Mouse (Mus musculus) liver, postnatal 0 days (tissue): ENCODE results near the gene Tnip3. TPM values are rescaled to one million over a fixed set of nuclear protein-coding genes. Genes with fewer than 3 reads are reported as not detected.

Experiments
- ATAC-seq: fragments of 200-750 bp; cut with Nextera tagmentation; 2 replicates; pipeline ENCODE4 v1.8.0; 2017; ENCODE audit warnings: mild to moderate bottlenecking, moderate library complexity
- DNase-seq: peaks from one replicate; pipeline ENCODE4 v3.0.0-alpha.2; 2016
- H3K27ac ChIP-seq: fragments of 300-500 bp; sonication (generic); 2 replicates; pipeline ENCODE4 v1.5.1; 2014; ENCODE audit warnings: antibody characterized with exemption, moderate library complexity, mild to moderate bottlenecking, low read depth
- H3K27me3 ChIP-seq: fragments of 300-500 bp; sonication (generic); 2 replicates; pipeline ENCODE4 v1.6.1; 2014; ENCODE audit warnings: low read length, control low read depth, mixed read lengths; ENCODE audit not compliant: insufficient read depth
- H3K36me3 ChIP-seq: fragments of 300-500 bp; sonication (generic); replicated peaks from 2 replicates; pipeline ENCODE4 v1.6.1; 2014; ENCODE audit warnings: mild to moderate bottlenecking, control low read depth, low read length, moderate library complexity, mixed read lengths; ENCODE audit not compliant: insufficient read depth
- H3K4me1 ChIP-seq: fragments of 300-500 bp; sonication (generic); 2 replicates; pipeline ENCODE4 v1.6.1; 2014; ENCODE audit warnings: antibody characterized with exemption, mild to moderate bottlenecking, control low read depth; ENCODE audit not compliant: insufficient read depth
- H3K4me2 ChIP-seq: fragments of 300-500 bp; sonication (generic); 2 replicates; pipeline ENCODE4 v1.6.1; 2014; ENCODE audit warnings: low read depth, mild to moderate bottlenecking, low read length, moderate library complexity, mixed read lengths
- H3K4me3 ChIP-seq: fragments of 300-500 bp; sonication (generic); 2 replicates; pipeline ENCODE4 v1.5.1; 2014; ENCODE audit warnings: low read depth, low read length
- H3K9ac ChIP-seq: fragments of 300-500 bp; sonication (generic); replicated peaks from 2 replicates; pipeline ENCODE4 v1.6.1; 2014; ENCODE audit warnings: mild to moderate bottlenecking, moderate library complexity
- H3K9me3 ChIP-seq: fragments of 300-500 bp; sonication (generic); 2 replicates; pipeline ENCODE4 v1.6.1; 2016; ENCODE audit warnings: mild to moderate bottlenecking, control low read depth, low read length, mixed read lengths
- CTCF ChIP-seq: sonication (generic); IDR thresholded peaks from 2 replicates; pipeline ENCODE4 v1.5.1; 2016; ENCODE audit warnings: antibody characterized with exemption, low read depth
- EP300 ChIP-seq: IDR thresholded peaks from 2 replicates; pipeline ENCODE4 v1.6.1; 2016; ENCODE audit warnings: antibody characterized with exemption, low read depth, mild to moderate bottlenecking
- WGBS: fragments of 180-500 bp; shearing (Covaris S2); extraction: QIAGEN DNeasy Blood & Tissue Kit; methylation state at CpG from one replicate; pipeline ENCODE4 v1.1.7; 2014; ENCODE audit not compliant: insufficient replicate concordance; 5-methylcytosine and 5-hydroxymethylcytosine counted together
- polyA plus RNA-seq: library from polyadenylated mRNA; unstranded; fragments of >200 nt; fragmentation: Nextera tagmentation; extraction: Ambion mirVana; gene quantifications from 2 replicates; pipeline ENCODE4 v1.2.1, GENCODE M21; 2015

The Tnip3 gene
- polyA plus RNA-seq, 1 experiment from 2014 or later, result 0.06 TPM

DNA sequence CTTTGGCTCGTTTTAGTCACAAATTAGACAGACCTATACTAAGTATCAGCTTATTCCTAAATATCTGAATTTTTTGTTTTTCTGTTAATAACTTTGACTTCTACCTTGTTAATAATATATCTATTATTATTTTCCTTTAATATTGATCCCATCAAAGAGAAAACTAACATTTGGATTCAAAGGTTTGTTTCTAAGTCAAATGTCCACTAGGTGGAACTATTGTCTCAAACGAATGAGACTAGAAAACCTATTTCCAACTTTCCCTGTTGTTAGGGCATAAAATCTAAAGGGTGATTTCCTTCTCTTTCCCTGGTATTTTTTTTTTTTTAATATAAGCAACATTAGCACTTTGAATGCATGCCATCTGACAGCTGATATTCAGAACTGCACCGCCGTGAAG lies 126.3 kb downstream of the Tnip3 start:
- no peak overlapping the region for H3K27ac ChIP-seq
- ATAC-seq, result no peak
- no peaks in the 10 kb centered on the region for H3K36me3 ChIP-seq
- no peaks in the 10 kb centered on the region for H3K9me3 ChIP-seq
- H3K4me1 ChIP-seq, result peaks cover 2% of the 10 kb centered on the region; the same call in 1 of the 2 replicates
- H3K9ac ChIP-seq, result no peak overlapping the region
- no peaks in the 10 kb centered on the region for H3K27me3 ChIP-seq
- 46% methylated on average over 4 of the region's 4 CpGs for WGBS
- no peak overlapping the region for H3K4me2 ChIP-seq
- no peak overlapping the region for H3K4me3 ChIP-seq
- peak; percentile 52 for TF ChIP-seq CTCF
- no peak for TF ChIP-seq EP300
- no peak for DNase-seq

DNA sequence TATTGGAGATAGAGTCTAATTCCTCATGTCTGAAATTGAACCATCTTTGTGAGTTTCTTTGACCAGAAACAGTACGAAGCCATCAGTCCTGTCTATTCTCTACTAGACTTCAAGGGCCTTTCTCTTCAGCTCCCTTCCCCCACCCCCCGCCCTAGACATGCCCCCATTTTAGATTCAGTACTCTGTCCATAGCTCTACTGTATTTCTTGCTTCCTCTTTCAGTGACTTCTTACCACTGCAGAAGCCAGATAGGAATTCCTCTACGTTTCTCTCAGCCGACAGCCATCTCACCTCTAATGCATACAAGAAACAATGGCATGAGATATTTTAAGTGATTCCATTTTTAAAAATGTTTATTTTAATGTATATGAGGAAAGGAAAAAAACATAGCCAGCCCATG lies 136.2 kb downstream of the Tnip3 start:
- DNase-seq, result no peak
- Histone ChIP-seq H3K9ac (no peak overlapping the region), H3K4me3 (no peak overlapping the region), H3K4me2 (no peak overlapping the region), H3K27me3 (no peaks in the 10 kb centered on the region), H3K4me1 (no peaks in the 10 kb centered on the region), H3K36me3 (no peaks in the 10 kb centered on the region), H3K27ac (no peak overlapping the region), H3K9me3 (no peaks in the 10 kb centered on the region)
- ATAC-seq, result no peak
- no peak for TF ChIP-seq CTCF
- no peak for TF ChIP-seq EP300
- WGBS, result 48% methylated on average over 4 of the region's 4 CpGs

DNA sequence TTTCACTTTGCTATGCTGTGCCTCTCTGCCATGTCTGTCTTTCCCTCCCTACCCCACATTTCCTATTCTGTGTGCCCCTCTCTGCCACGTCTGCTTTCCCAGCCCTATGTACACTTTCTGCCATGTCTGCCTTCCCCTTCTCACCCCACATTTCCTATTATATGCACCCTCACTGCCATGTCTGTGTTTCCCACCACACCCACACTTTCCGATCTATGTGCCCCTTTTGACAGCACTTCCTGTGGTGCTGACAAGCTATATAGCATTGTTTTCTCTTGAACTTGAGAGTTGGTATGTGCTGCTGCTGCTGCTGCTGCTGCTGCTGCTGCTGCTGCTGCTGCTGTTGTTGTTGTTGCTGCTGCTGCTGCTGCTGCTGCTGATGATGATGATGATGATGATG lies 136.9 kb downstream of the Tnip3 start:
- WGBS, result 23% methylated on average over 2 of the region's 2 CpGs
- TF ChIP-seq EP300 (no peak), CTCF (no peak)
- Histone ChIP-seq H3K27ac (no peak overlapping the region), H3K27me3 (no peaks in the 10 kb centered on the region), H3K36me3 (no peaks in the 10 kb centered on the region), H3K9me3 (no peaks in the 10 kb centered on the region), H3K4me1 (no peaks in the 10 kb centered on the region), H3K4me2 (no peak overlapping the region), H3K9ac (no peak overlapping the region), H3K4me3 (no peak overlapping the region)
- ATAC-seq, result no peak
- no peak for DNase-seq

DNA sequence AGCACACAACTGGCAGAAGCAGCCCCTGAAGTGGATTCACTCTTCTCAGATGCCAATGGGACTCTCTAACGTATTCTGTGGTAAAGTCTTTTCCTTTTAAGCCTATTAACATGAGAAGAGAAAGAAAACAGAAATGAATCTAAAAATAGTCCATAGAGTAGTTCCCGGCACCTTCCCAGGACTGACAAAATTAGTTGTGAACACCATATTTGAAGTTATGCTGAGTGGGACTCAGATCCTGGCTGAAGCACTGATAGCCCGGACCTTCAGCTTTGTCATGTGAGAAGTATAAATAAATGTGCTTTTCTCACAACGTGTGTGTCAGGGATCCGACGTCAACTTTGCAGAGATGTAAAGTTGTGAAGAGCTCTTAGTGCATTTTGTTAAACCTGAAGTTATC lies 138.9 kb downstream of the Tnip3 start:
- H3K9ac ChIP-seq, result no peak overlapping the region
- no peak for DNase-seq
- no peak overlapping the region for H3K27ac ChIP-seq
- H3K4me3 ChIP-seq, result no peak overlapping the region
- H3K4me1 ChIP-seq, result no peaks in the 10 kb centered on the region
- no peaks in the 10 kb centered on the region for H3K27me3 ChIP-seq
- TF ChIP-seq CTCF, result no peak
- no peak for TF ChIP-seq EP300
- no peaks in the 10 kb centered on the region for H3K36me3 ChIP-seq
- H3K4me2 ChIP-seq, result no peak overlapping the region
- ATAC-seq, result no peak
- no peaks in the 10 kb centered on the region for H3K9me3 ChIP-seq
- 58% methylated on average over 6 of the region's 6 CpGs for WGBS

DNA sequence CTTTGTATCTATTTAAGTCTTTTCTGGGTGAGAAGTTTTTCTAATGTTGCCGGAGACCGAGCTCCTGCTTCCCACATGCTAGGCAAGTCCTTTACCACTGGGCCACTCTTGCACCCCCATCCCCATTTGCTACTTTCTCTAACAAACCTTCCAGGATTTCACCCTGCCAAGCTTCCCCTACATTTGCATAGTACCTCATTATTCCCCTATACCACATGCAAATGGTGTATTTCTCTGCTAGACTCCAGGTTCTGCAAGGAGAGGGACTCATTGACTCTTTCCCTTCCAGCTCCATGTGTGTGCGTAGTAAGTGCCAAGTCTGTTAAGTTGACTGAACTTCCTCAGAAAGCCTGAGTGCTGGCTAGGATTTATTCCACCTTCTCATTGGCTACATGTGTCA lies 141.2 kb downstream of the Tnip3 start:
- Histone ChIP-seq H3K4me1 (no peaks in the 10 kb centered on the region), H3K9ac (no peak overlapping the region), H3K36me3 (no peaks in the 10 kb centered on the region), H3K27me3 (peaks cover 11% of the 10 kb centered on the region), H3K4me2 (no peak overlapping the region), H3K9me3 (no peaks in the 10 kb centered on the region), H3K27ac (no peak overlapping the region), H3K4me3 (no peak overlapping the region)
- DNase-seq (no peak), ATAC-seq (no peak)
- 78% methylated on average over 3 of the region's 3 CpGs for WGBS
- TF ChIP-seq EP300 (no peak), CTCF (no peak)

DNA sequence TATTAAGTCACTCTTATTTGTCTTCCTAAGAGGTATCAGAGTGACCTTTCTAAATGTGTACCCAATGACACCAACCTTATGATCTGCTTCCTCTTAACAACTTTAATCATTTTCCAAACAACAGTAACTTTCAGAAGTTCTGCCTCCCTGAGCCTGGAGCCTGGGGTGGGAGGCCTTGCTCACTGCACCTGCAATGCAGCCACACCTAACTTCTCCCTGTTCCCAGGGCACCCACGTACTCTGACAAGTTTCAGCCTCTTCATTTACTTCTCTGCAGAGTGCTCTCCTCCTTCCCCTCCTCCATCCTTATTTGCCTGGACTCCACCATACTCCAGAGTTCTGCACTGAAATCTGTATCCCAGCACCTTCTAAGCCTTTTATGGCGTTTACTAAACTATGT lies 144.9 kb downstream of the Tnip3 start:
- ATAC-seq (no peak), DNase-seq (no peak)
- TF ChIP-seq CTCF (no peak), EP300 (no peak)
- Histone ChIP-seq H3K27ac (no peak overlapping the region), H3K36me3 (no peaks in the 10 kb centered on the region), H3K9ac (no peak overlapping the region), H3K27me3 (peaks cover 40% of the 10 kb centered on the region), H3K4me2 (no peak overlapping the region), H3K9me3 (no peaks in the 10 kb centered on the region), H3K4me1 (peaks cover 10% of the 10 kb centered on the region), H3K4me3 (no peak overlapping the region)
- WGBS, result 49% methylated on average over 2 of the region's 2 CpGs

DNA sequence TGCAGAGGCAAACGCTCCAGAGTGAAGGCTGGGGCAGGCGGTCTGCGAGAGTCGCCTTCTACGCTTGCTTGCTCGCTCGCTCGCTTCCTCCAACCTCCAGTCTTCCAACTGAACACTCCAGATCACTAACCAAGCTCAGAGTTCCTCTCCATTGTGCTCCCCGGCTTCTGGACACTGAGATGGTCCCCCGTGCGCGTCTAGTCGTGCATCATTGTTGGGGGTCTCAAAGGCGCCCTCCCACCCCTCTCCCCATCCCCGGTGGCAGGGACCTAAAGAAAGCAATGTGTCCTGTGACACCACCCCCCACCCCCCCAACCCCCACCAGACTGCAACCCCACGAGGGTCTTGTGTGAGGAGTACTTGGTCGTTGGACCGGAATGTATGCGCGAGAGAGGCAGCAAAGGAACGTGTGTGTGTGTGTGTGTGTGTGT lies 145.9 kb downstream of the Tnip3 start:
- Histone ChIP-seq H3K27me3 (peaks cover 41% of the 10 kb centered on the region), H3K4me3 (peak overlapping the region; percentile 50), H3K9ac (no peak overlapping the region), H3K4me2 (peak overlapping the region; percentile 79), H3K27ac (no peak overlapping the region), H3K9me3 (no peaks in the 10 kb centered on the region), H3K36me3 (no peaks in the 10 kb centered on the region), H3K4me1 (peaks cover 10% of the 10 kb centered on the region)
- 6% methylated on average over 18 of the region's 21 CpGs for WGBS
- DNase-seq, result peak; percentile 13
- TF ChIP-seq EP300, result no peak
- no peak for TF ChIP-seq CTCF
- ATAC-seq, result no peak
